Mouse (Mus musculus) myocyte (in vitro differentiated cells): ENCODE data around the gene BC049352. TPM values are rescaled to one million over a fixed set of nuclear protein-coding genes. Genes with fewer than 3 reads are reported as not detected.

ENCODE experiments used
- H3K27me3 ChIP-seq: one replicate; pipeline ENCODE4 v1.6.1; 2011; ENCODE audit not compliant: control insufficient read depth, insufficient read depth, insufficient read length
- H3K36me3 ChIP-seq: one replicate; pipeline ENCODE4 v1.6.1; 2011; ENCODE audit not compliant: control insufficient read depth, insufficient read depth
- H3K4me2 ChIP-seq: one replicate; pipeline ENCODE4 v1.6.1; 2011; ENCODE audit warnings: low read depth, control low read depth
- H3K4me3 ChIP-seq: one replicate; pipeline ENCODE4 v1.5.1; 2011; ENCODE audit warnings: mild to moderate bottlenecking, control low read depth, moderate library complexity
- H3K79me2 ChIP-seq: one replicate; pipeline ENCODE4 v1.6.1; 2011; ENCODE audit not compliant: control insufficient read depth, insufficient read depth
- H3ac ChIP-seq: one replicate; pipeline ENCODE4 v1.6.1; 2011; ENCODE audit not compliant: control insufficient read depth, insufficient read length
- CEBPB ChIP-seq: IDR thresholded peaks from 2 replicates; pipeline ENCODE4 v1.6.1; 2011; ENCODE audit warnings: mild to moderate bottlenecking, moderate library complexity; ENCODE audit not compliant: poor library complexity, insufficient read depth, severe bottlenecking
- E2F4 ChIP-seq: IDR thresholded peaks from one replicate; pipeline ENCODE4 v1.6.1; 2011; ENCODE audit warnings: mild to moderate bottlenecking, control low read depth, moderate library complexity; ENCODE audit not compliant: insufficient read depth
- MAX ChIP-seq: IDR thresholded peaks from one replicate; pipeline ENCODE4 v1.6.1; 2011; ENCODE audit warnings: low read depth, mild to moderate bottlenecking, control low read depth
- MYOD1 ChIP-seq, 3 experiments: IDR thresholded peaks; one replicate each; pipeline ENCODE4 v1.6.1; 2011; ENCODE audit warnings: control low read depth in 2 of 3, low read depth in 2 of 3, mild to moderate bottlenecking in 2 of 3, moderate library complexity in 1 of 3; ENCODE audit not compliant: insufficient read length in 2 of 3, control insufficient read depth in 1 of 3
- MYOG ChIP-seq, 3 experiments: IDR thresholded peaks; one replicate each; pipeline ENCODE4 v1.6.1; 2011; ENCODE audit warnings: control low read depth in 2 of 3, low read depth in 2 of 3, mild to moderate bottlenecking in 2 of 3; ENCODE audit not compliant: insufficient read length in 2 of 3, control insufficient read depth in 1 of 3, insufficient read depth in 1 of 3
- POLR2A ChIP-seq: IDR thresholded peaks from one replicate; pipeline ENCODE4 v1.6.1; 2011; ENCODE audit warnings: low read depth, mild to moderate bottlenecking, control low read depth, moderate library complexity; ENCODE audit not compliant: insufficient read length
- POLR2AphosphoS2 ChIP-seq: IDR thresholded peaks from one replicate; pipeline ENCODE4 v1.6.1; 2011; ENCODE audit warnings: low read depth, control low read depth; ENCODE audit not compliant: insufficient read length
- REST ChIP-seq: IDR thresholded peaks from one replicate; pipeline ENCODE4 v1.6.1; 2011; ENCODE audit warnings: mild to moderate bottlenecking, control low read depth, moderate library complexity; ENCODE audit not compliant: insufficient read depth, insufficient read length
- SRF ChIP-seq: IDR thresholded peaks from one replicate; pipeline ENCODE4 v1.6.1; 2011; ENCODE audit warnings: low read depth; ENCODE audit not compliant: control insufficient read depth, insufficient read length
- TCF12 ChIP-seq: IDR thresholded peaks from one replicate; pipeline ENCODE4 v1.6.1; 2011; ENCODE audit warnings: mild to moderate bottlenecking, control low read depth; ENCODE audit not compliant: poor library complexity, insufficient read depth, severe bottlenecking
- TCF3 ChIP-seq: IDR thresholded peaks from one replicate; pipeline ENCODE4 v1.6.1; 2011; ENCODE audit warnings: low read depth, control low read depth; ENCODE audit not compliant: insufficient read length
- USF1 ChIP-seq: IDR thresholded peaks from one replicate; pipeline ENCODE4 v1.6.1; 2011; ENCODE audit warnings: low read depth, mild to moderate bottlenecking, control low read depth, moderate library complexity
- polyA plus RNA-seq: library from polyadenylated mRNA; unstranded; fragments of >200 nt; fragmentation: generic; extraction: Trizol; gene quantifications from one replicate; pipeline ENCODE4 v1.2.1, GENCODE M21; 2012; ENCODE audit warnings: missing spikeins

BC049352 gene
- polyA plus RNA-seq, 1 experiment: not detected

DNA sequence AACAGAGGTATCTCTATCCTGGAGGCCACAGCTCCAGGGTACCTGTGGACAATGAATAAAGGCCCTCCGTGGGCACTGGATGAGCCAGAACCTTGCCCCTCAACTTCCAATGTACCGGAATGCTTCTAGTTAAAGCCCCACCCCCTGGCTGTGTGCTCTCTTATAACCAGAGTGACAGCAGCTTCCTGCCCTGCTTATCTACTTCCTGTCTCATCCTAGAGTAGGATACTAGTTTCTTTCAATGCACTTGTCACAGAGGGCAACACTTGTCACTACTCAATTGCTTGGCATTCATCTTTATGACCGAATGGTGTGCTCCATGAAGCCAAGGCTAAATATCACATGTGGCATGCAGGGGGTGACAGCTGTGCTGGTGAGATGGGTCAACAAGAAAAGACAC is 69.5 kb downstream of the BC049352 start:
- no peak overlapping the region for H3ac ChIP-seq
- no peak overlapping the region for H3K4me3 ChIP-seq
- peaks cover 15% of the 10 kb centered on the region for H3K27me3 ChIP-seq
- H3K36me3 ChIP-seq: no peaks in the 10 kb centered on the region
- TF ChIP-seq TCF3 (no peak), CEBPB (no peak), REST (no peak), MYOG (IDR thresholded peaks at IDR 0.05; ENCODE audit: control insufficient read depth in 1 of 3, insufficient read depth in 1 of 3, insufficient read length in 2 of 3, low read depth in 2 of 3) (no peak), MAX (no peak), USF1 (no peak), SRF (no peak), TCF12 (no peak), POLR2A (no peak)
- H3K79me2 ChIP-seq: no peaks in the 10 kb centered on the region
- H3K4me2 ChIP-seq: no peak overlapping the region

DNA sequence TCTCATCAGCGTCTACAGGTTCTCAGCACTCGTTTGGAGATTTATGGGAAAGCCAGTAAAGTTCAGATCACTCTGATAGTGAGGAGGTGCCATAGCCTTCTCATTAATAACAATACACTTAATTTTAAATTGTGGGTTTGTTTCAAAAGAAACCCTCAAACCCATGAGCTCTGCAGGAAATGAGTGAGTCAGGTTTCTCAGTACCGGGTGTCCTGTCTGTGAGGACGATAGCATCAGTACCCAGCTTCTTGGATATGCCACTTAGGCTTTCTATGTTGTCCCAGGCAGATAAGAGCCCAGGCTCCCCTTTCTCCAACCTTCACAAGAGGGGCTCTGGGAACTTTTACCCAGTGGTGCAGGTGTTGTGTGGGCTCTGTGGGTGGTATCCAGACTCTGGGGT is 70.2 kb downstream of the BC049352 start:
- H3K79me2 ChIP-seq: no peaks in the 10 kb centered on the region
- no peak overlapping the region for H3K4me3 ChIP-seq
- H3K4me2 ChIP-seq: no peak overlapping the region
- no peak overlapping the region for H3ac ChIP-seq
- TF ChIP-seq SRF (no peak), USF1 (no peak), TCF12 (no peak), MAX (no peak), TCF3 (no peak), REST (no peak), MYOG (IDR thresholded peaks at IDR 0.05; ENCODE audit: control insufficient read depth in 1 of 3, insufficient read depth in 1 of 3, insufficient read length in 2 of 3, low read depth in 2 of 3) (no peak), POLR2AphosphoS2 (no peak), POLR2A (no peak), CEBPB (no peak), MYOD1 (IDR thresholded peaks at IDR 0.05; ENCODE audit: control insufficient read depth in 1 of 3, insufficient read length in 2 of 3, low read depth in 2 of 3) (no peak)
- no peaks in the 10 kb centered on the region for H3K36me3 ChIP-seq
- peaks cover 19% of the 10 kb centered on the region for H3K27me3 ChIP-seq

DNA sequence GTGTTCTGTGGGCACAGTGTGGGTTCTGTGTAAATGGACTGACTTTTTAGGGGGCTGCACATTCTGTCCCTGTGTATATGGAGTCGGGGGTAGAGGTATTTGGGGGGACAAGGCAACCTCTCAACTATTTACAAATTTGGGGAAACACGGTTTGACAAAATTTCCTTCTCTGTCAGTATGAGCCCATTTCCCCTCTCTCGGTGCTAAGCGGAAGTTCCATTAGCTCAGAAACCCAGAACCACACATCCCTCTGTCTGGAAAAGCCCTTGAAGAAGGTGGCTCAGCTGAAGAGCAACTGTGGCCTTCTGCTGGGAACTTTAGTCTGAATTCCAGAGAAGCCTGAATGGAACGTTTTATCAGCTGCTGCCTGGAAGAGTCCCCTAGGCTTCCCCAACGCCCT is 70.6 kb downstream of the BC049352 start:
- Histone ChIP-seq H3K79me2 (no peaks in the 10 kb centered on the region), H3K27me3 (peaks cover 19% of the 10 kb centered on the region), H3K4me2 (no peak overlapping the region), H3K36me3 (no peaks in the 10 kb centered on the region), H3K4me3 (no peak overlapping the region), H3ac (no peak overlapping the region)
- TF ChIP-seq POLR2AphosphoS2 (no peak), MYOG (IDR thresholded peaks at IDR 0.05; ENCODE audit: control insufficient read depth in 1 of 3, insufficient read depth in 1 of 3, insufficient read length in 2 of 3, low read depth in 2 of 3) (no peak), POLR2A (no peak), SRF (no peak), TCF12 (no peak), REST (no peak), USF1 (no peak), CEBPB (no peak), MYOD1 (IDR thresholded peaks at IDR 0.05; ENCODE audit: control insufficient read depth in 1 of 3, insufficient read length in 2 of 3, low read depth in 2 of 3) (no peak)

DNA sequence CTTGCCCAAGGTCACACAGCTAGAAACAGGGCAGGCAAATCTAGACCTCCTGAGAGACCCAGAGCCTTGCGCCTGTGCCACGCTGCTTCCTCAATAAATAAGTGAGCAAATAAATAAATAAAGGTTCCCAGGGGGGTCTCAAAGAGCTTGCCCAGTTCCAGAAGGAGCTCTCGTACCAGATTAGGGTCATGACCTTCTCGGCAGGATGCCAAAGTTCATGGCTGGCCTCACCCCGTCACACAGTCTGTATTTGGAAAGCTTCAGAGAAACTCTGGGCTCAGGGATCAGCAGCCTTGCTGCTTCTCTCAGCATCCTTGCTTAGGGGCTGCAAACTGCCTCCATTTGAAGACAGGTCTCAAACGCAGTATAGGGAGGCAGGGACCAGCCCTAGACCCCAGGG is 72.2 kb downstream of the BC049352 start:
- Histone ChIP-seq H3K4me2 (no peak overlapping the region), H3K36me3 (no peaks in the 10 kb centered on the region), H3ac (no peak overlapping the region), H3K27me3 (peaks cover 19% of the 10 kb centered on the region), H3K4me3 (no peak overlapping the region), H3K79me2 (no peaks in the 10 kb centered on the region)
- TF ChIP-seq SRF (no peak), REST (no peak), MYOD1 (IDR thresholded peaks at IDR 0.05; ENCODE audit: control insufficient read depth in 1 of 3, insufficient read length in 2 of 3, low read depth in 2 of 3) (no peak)

DNA sequence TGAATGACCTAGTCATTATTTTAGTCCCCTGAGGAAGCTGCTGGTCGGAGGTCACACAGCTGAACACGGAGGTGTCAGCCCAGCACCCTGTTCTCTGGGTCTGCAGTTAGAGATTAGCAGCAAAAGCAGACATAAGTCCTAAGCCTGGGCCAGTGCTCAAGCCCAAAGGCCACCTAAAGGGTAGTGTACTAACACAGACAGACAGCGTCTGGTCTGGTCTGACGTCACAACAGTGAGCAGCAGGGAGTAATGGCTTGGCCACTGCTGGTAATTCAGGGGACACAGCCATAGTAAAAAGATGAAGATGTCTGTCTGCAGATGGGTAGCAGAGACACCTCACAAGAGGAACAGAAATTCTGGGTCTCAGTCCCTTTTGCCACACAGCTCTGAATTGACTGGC is 72.8 kb downstream of the BC049352 start:
- TF ChIP-seq MYOG (IDR thresholded peaks at IDR 0.05; ENCODE audit: control insufficient read depth in 1 of 3, insufficient read depth in 1 of 3, insufficient read length in 2 of 3, low read depth in 2 of 3) (no peak), TCF12 (no peak), USF1 (no peak), REST (no peak), E2F4 (no peak), POLR2AphosphoS2 (no peak), CEBPB (no peak), POLR2A (no peak), MAX (no peak), TCF3 (no peak), SRF (no peak), MYOD1 (IDR thresholded peaks at IDR 0.05; ENCODE audit: control insufficient read depth in 1 of 3, insufficient read length in 2 of 3, low read depth in 2 of 3) (no peak)
- H3K79me2 ChIP-seq: no peaks in the 10 kb centered on the region
- no peak overlapping the region for H3ac ChIP-seq
- no peak overlapping the region for H3K4me2 ChIP-seq
- H3K36me3 ChIP-seq: no peaks in the 10 kb centered on the region
- H3K4me3 ChIP-seq: no peak overlapping the region
- peaks cover 19% of the 10 kb centered on the region for H3K27me3 ChIP-seq
